25 mouse cellular contexts compared by ENCODE assay signal in genomic region chr5:99394578-99394977, GRCm38 (mm10).
DNase-seq lines count a peak whose midpoint lies in the region; ATAC-seq lines count a peak whose summit lies in the region.
"Had no signal": no experiment of that assay in that cellular context is flagged by ENCODE, and none has a peak within 500 bp of the region (broad histone marks: within the 10 kb centered on the region; RNA-seq: fewer than 3 reads in every experiment).

No protein-coding gene starts in this region.

- H3K9ac ChIP-seq in midbrain, embryonic 11.5 days (ENCODE audit: low read length): no peak overlapping the region
- no peak overlapping the region for H3K9ac ChIP-seq in midbrain, embryonic 15.5 days
- H3K9ac ChIP-seq: embryonic facial prominence, embryonic 15.5 days; heart, embryonic 15.5 days; hindbrain, embryonic 14.5 days had no signal

- no peak overlapping the region for H3K27ac ChIP-seq in midbrain, embryonic 11.5 days (ENCODE audit: low read depth, low read length)
- H3K27ac ChIP-seq in midbrain, embryonic 15.5 days: no peak overlapping the region
- H3K27ac ChIP-seq: embryonic facial prominence, embryonic 15.5 days; forebrain, embryonic 10.5 days; heart, adult 2 months; heart, embryonic 15.5 days; hindbrain, embryonic 14.5 days had no signal

- H3K9me3 ChIP-seq in midbrain, embryonic 11.5 days (ENCODE audit: control insufficient read depth, low read length): no peaks in the 10 kb centered on the region
- H3K9me3 ChIP-seq in midbrain, embryonic 15.5 days: no peaks in the 10 kb centered on the region
- H3K9me3 ChIP-seq: embryonic facial prominence, embryonic 15.5 days; forebrain, embryonic 10.5 days; heart, embryonic 15.5 days had no signal

- no peak overlapping the region for H3K4me2 ChIP-seq in midbrain, embryonic 11.5 days
- H3K4me2 ChIP-seq in midbrain, embryonic 15.5 days: no peak overlapping the region
- H3K4me2 ChIP-seq: embryonic facial prominence, embryonic 15.5 days; heart, embryonic 11.5 days; heart, embryonic 15.5 days; hindbrain, embryonic 14.5 days had no signal

- ATAC-seq in midbrain, embryonic 11.5 days (ENCODE audit: low FRiP score): no peak
- ATAC-seq in midbrain, embryonic 15.5 days (replicated peaks): no peak
- ATAC-seq: CD4-positive, CD25-positive, alpha-beta regulatory T cell, adult 4 months; forebrain, embryonic 14.5 days had no signal

- WGBS in midbrain, embryonic 11.5 days: 95% methylated on average over 5 of the region's 5 CpGs
- WGBS in midbrain, embryonic 15.5 days: 89% methylated on average over 5 of the region's 5 CpGs

- no peak overlapping the region for H3K4me3 ChIP-seq in midbrain, embryonic 11.5 days (ENCODE audit: low read depth, low read length)
- no peak overlapping the region for H3K4me3 ChIP-seq in midbrain, embryonic 15.5 days
- H3K4me3 ChIP-seq: embryonic facial prominence, embryonic 15.5 days; erythroblast, embryonic 14.5 days; forebrain, embryonic 10.5 days; heart, adult 2 months; heart, embryonic 15.5 days had no signal

- no peaks in the 10 kb centered on the region for H3K36me3 ChIP-seq in midbrain, embryonic 11.5 days (ENCODE audit: control insufficient read depth, insufficient read depth, low read length)
- no peaks in the 10 kb centered on the region for H3K36me3 ChIP-seq in midbrain, embryonic 15.5 days (replicated peaks)
- H3K36me3 ChIP-seq: embryonic facial prominence, embryonic 15.5 days; forebrain, embryonic 10.5 days; G1E; heart, embryonic 15.5 days had no signal

- DNase-seq in cerebellum, adult 9-10 months: peak; percentile 11
- DNase-seq in cerebellum, adult 11-12 months: no peak
- DNase-seq in layer of hippocampus, adult 11-12 months (ENCODE audit: low spot score): peak; percentile 51
- DNase-seq in layer of hippocampus, postnatal 25 days (ENCODE audit: extremely low spot score in 1 of 2, low spot score in 1 of 2): no peak
- peak; percentile 59 for DNase-seq in midbrain, embryonic 11.5 days (ENCODE audit: low spot score, missing footprints)
- DNase-seq in telencephalon, adult 2 months (ENCODE audit: low read depth, low spot score): peak; percentile 65
- DNase-seq: adrenal gland, adult 8-10 months; adrenal gland, postnatal 36 days; B cell, adult 2 months; cerebellum, adult 11 months; cerebellum, postnatal 14 days; embryo, embryonic 11 days; gastrocnemius, postnatal 10 days; heart, adult 2 months; heart, postnatal 14 days had no signal

- H3K4me1 ChIP-seq in midbrain, embryonic 11.5 days (ENCODE audit: control insufficient read depth, insufficient read depth, low read length): peaks cover 3% of the 10 kb centered on the region; the same call in 1 of the 2 replicates
- 0 out of 2 replicates have a peak, but pooled peaks cover 3% of the 10 kb centered on the region for H3K4me1 ChIP-seq in midbrain, embryonic 15.5 days
- H3K4me1 ChIP-seq: embryonic facial prominence, embryonic 15.5 days; heart, embryonic 15.5 days had no signal

- peaks cover 71% of the 10 kb centered on the region for H3K27me3 ChIP-seq in midbrain, embryonic 11.5 days (ENCODE audit: control insufficient read depth, insufficient read depth, low read length)
- H3K27me3 ChIP-seq in midbrain, embryonic 15.5 days (replicated peaks): peaks cover 17% of the 10 kb centered on the region
- H3K27me3 ChIP-seq: embryonic facial prominence, embryonic 15.5 days; heart, embryonic 15.5 days had no signal

Comparison
In these comparisons a context has a peak if more than half of its experiments do, and no peak if none do; other contexts are left out.
1. DNase-seq: peak in cerebellum, adult 9-10 months (single experiment), layer of hippocampus, adult 11-12 months (single experiment), midbrain, embryonic 11.5 days (single experiment) and telencephalon, adult 2 months (single experiment); none in cerebellum, adult 11-12 months (single experiment) and layer of hippocampus, postnatal 25 days (0 of 2).